Mouse (Mus musculus) embryonic facial prominence, embryonic 15.5 days (tissue): ENCODE results near the gene Ndst2. TPM values are rescaled to one million over a fixed set of nuclear protein-coding genes. Genes with fewer than 3 reads are reported as not detected.
A peak's percentile ranks its signal among the peaks of the same experiment; 100 is the strongest.

Experiments used
- ATAC-seq: fragments of 200-750 bp; cut with Nextera tagmentation; 2 replicates; pipeline ENCODE4 v1.8.0; 2017; ENCODE audit warnings: low read depth, moderate TSS enrichment; ENCODE audit not compliant: insufficient number of reproducible peaks, low FRiP score, low TSS enrichment
- H3K27ac ChIP-seq: fragments of 300-500 bp; sonication (generic); replicated peaks from 2 replicates; pipeline ENCODE4 v1.5.1; 2015; ENCODE audit warnings: mild to moderate bottlenecking, inconsistent platforms
- H3K27me3 ChIP-seq: fragments of 300-500 bp; sonication (generic); 2 replicates; pipeline ENCODE4 v1.6.1; 2015; ENCODE audit warnings: inconsistent platforms
- H3K36me3 ChIP-seq: fragments of 300-500 bp; sonication (generic); 2 replicates; pipeline ENCODE4 v1.6.1; 2015; ENCODE audit warnings: mild to moderate bottlenecking, inconsistent platforms
- H3K4me1 ChIP-seq: fragments of 300-500 bp; sonication (generic); 2 replicates; pipeline ENCODE4 v1.6.1; 2015; ENCODE audit warnings: inconsistent platforms
- H3K4me2 ChIP-seq: fragments of 300-500 bp; sonication (generic); replicated peaks from 2 replicates; pipeline ENCODE4 v1.6.1; 2015; ENCODE audit warnings: mild to moderate bottlenecking, inconsistent platforms
- H3K4me3 ChIP-seq: fragments of 300-500 bp; sonication (generic); replicated peaks from 2 replicates; pipeline ENCODE4 v1.5.1; 2015; ENCODE audit warnings: mild to moderate bottlenecking, inconsistent platforms
- H3K9ac ChIP-seq: fragments of 300-500 bp; sonication (generic); 2 replicates; pipeline ENCODE4 v1.6.1; 2015; ENCODE audit warnings: inconsistent platforms
- H3K9me3 ChIP-seq: fragments of 300-500 bp; sonication (generic); replicated peaks from 2 replicates; pipeline ENCODE4 v1.6.1; 2016; ENCODE audit warnings: inconsistent platforms
- WGBS: fragments of 180-500 bp; shearing (Covaris S2); methylation state at CpG from one replicate; pipeline ENCODE4 v1.1.7; 2015; 5-methylcytosine and 5-hydroxymethylcytosine counted together
- polyA plus RNA-seq: library from polyadenylated mRNA; unstranded; fragments of >200 nt; fragmentation: Nextera tagmentation; extraction: Ambion mirVana; gene quantifications from 2 replicates; pipeline ENCODE4 v1.2.1, GENCODE M21; 2015

Gene Ndst2
- polyA plus RNA-seq, 1 experiment from 2014 or later, result 38.8 TPM

DNA sequence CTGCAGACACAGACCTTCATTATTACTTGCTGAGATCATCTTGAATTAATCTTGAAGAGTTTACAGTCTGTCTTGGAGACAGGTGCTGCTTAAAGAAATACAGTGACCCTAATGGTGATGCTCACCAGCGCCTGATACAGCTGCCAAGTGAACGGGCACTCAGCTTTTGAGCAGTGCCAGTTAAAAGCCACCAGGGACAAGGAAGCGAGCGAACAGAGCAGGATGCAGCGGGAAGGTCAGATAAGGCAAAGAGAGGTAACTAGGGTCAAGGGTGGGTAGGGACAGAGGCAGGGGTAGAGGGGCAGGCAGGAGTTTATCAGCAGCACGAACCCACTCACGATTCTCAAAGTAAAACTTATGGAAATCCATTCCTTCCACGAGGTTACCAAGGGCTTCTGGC, 4.1 kb upstream of the Ndst2 start:
- peaks cover 60% of the 10 kb centered on the region for H3K36me3 ChIP-seq
- peaks cover 30% of the 10 kb centered on the region for H3K4me1 ChIP-seq
- 78% methylated on average over 8 of the region's 8 CpGs for WGBS
- H3K27me3 ChIP-seq, result no peaks in the 10 kb centered on the region
- H3K4me2 ChIP-seq, result no peak overlapping the region
- H3K9me3 ChIP-seq, result no peaks in the 10 kb centered on the region
- ATAC-seq, result no peak
- H3K4me3 ChIP-seq, result no peak overlapping the region
- no peak overlapping the region for H3K27ac ChIP-seq
- no peak overlapping the region for H3K9ac ChIP-seq

- no peak overlapping the region for H3K4me2 ChIP-seq
- no peaks in the 10 kb centered on the region for H3K9me3 ChIP-seq
- no peak overlapping the region for H3K27ac ChIP-seq
- H3K27me3 ChIP-seq, result no peaks in the 10 kb centered on the region
- peaks cover 56% of the 10 kb centered on the region for H3K36me3 ChIP-seq
- H3K4me1 ChIP-seq, result peaks cover 40% of the 10 kb centered on the region
- H3K9ac ChIP-seq, result no peak overlapping the region
- 34% methylated on average over 14 of the region's 14 CpGs for WGBS
- ATAC-seq, result no peak
- H3K4me3 ChIP-seq, result no peak overlapping the region
These were observed 2.9 kb upstream of the Ndst2 start for GRCm38 (mm10) chr14:20737306-20737705.

DNA sequence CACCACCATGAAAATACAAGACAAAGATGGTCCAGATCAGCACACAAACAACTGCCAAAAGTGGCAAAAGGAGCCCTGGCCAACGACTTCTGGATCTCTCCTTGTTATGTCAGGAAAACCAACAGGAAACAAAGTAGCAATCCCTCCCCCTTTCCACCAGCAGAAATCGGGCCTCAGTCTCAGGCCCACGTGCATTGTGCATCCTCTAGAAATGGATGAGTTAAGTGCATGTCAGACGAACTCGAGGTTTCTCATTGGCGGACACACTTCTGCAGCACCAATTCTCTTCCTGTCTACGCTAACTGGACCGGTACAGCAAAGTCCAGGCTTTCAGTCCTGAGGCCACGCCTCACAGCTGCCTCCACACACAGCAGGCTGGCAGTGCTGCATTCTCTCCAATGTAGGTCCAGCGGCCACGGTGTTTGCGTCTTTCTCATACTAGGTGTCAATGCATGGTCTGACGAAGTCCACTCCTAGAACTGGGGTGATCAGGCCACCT, 1.6 kb upstream of the Ndst2 start:
- peaks cover 54% of the 10 kb centered on the region for H3K36me3 ChIP-seq
- H3K27ac ChIP-seq, result no peak overlapping the region
- no peak overlapping the region for H3K4me3 ChIP-seq

GRCm38 (mm10) chr14:20735052-20735451, 690 bp upstream of the Ndst2 start:
- peaks cover 35% of the 10 kb centered on the region for H3K4me1 ChIP-seq
- ATAC-seq, result no peak
- no peaks in the 10 kb centered on the region for H3K27me3 ChIP-seq
- no peak overlapping the region for H3K9ac ChIP-seq
- peaks cover 56% of the 10 kb centered on the region for H3K36me3 ChIP-seq
- no peak overlapping the region for H3K4me3 ChIP-seq
- no peaks in the 10 kb centered on the region for H3K9me3 ChIP-seq
- 60% methylated on average over 2 of the region's 2 CpGs for WGBS
- no peak overlapping the region for H3K4me2 ChIP-seq
- peak overlapping the region; percentile 92; the same call in 1 of the 2 replicates for H3K27ac ChIP-seq

More for the DNA sequence above, 1.6 kb upstream of the Ndst2 start:
- 82% methylated on average over 13 of the region's 13 CpGs for WGBS
- Histone ChIP-seq H3K27me3 (no peaks in the 10 kb centered on the region), H3K4me1 (peaks cover 37% of the 10 kb centered on the region), H3K4me2 (no peak overlapping the region), H3K9ac (no peak overlapping the region), H3K9me3 (no peaks in the 10 kb centered on the region)
- ATAC-seq, result no peak

- no peak for ATAC-seq
These were observed 1.1 kb downstream of the Ndst2 start for GRCm38 (mm10) chr14:20733041-20733951.

DNA sequence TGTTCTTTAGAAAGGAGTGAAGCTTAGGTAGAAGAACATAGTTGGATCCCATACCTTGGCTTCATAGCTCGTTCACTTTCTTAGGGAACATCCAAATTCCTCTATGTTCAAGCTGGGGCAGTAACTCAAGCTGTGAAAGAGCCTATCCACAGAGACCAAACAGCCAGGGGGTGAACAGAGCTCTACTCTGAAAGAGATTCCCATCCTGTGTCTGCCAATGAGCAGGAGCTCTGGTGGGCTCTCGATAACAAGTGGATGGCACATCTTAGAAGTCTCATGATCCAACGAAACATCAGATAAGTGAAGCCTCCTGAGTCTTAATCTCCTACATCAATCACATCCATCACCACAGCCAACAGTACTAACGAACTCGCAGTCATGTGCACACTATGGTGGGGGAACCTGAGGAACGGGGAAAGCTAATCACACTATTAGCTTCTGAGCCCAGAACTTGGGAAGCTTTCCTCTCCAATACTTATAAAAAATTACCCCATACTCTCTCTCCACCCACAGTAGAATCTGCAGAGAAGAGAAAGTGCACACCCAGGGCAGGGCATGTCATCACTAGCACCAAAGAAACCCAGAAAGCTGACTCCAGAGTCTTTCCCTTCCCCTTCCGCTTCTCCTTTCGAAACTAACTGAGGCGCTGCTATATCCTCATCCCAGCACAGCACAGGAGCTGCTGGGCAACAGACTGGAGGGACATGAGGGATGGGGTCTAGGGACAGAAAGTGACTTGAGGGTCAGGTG, 3.3 kb downstream of the Ndst2 start:
- 77% methylated on average over 9 of the region's 9 CpGs for WGBS
- no peak for ATAC-seq
- H3K4me3 ChIP-seq, result no peak overlapping the region
- H3K36me3 ChIP-seq, result peaks cover 60% of the 10 kb centered on the region
- H3K9ac ChIP-seq, result no peak overlapping the region
- H3K9me3 ChIP-seq, result no peaks in the 10 kb centered on the region
- peaks cover 28% of the 10 kb centered on the region for H3K4me1 ChIP-seq
- H3K27ac ChIP-seq, result no peak overlapping the region
- H3K27me3 ChIP-seq, result no peaks in the 10 kb centered on the region
- H3K4me2 ChIP-seq, result no peak overlapping the region

More at GRCm38 (mm10) chr14:20733041-20733951, 1.1 kb downstream of the Ndst2 start:
- Histone ChIP-seq H3K27me3 (no peaks in the 10 kb centered on the region), H3K4me3 (peak overlapping the region; percentile 82), H3K27ac (peak overlapping the region; percentile 92), H3K4me2 (peak overlapping the region; percentile 81), H3K9ac (peak overlapping the region; percentile 91), H3K9me3 (no peaks in the 10 kb centered on the region), H3K36me3 (peaks cover 57% of the 10 kb centered on the region), H3K4me1 (peaks cover 35% of the 10 kb centered on the region)
- WGBS, result 46% methylated on average over 12 of the region's 12 CpGs

- 85% methylated on average over 9 of the region's 9 CpGs for WGBS
- Histone ChIP-seq H3K27me3 (no peaks in the 10 kb centered on the region), H3K27ac (no peak overlapping the region), H3K36me3 (peaks cover 69% of the 10 kb centered on the region), H3K4me2 (no peak overlapping the region), H3K4me1 (peaks cover 21% of the 10 kb centered on the region), H3K9me3 (no peaks in the 10 kb centered on the region), H3K4me3 (no peak overlapping the region), H3K9ac (no peak overlapping the region)
- no peak for ATAC-seq
These were observed 4.5 kb downstream of the Ndst2 start for GRCm38 (mm10) chr14:20729871-20730270.

DNA sequence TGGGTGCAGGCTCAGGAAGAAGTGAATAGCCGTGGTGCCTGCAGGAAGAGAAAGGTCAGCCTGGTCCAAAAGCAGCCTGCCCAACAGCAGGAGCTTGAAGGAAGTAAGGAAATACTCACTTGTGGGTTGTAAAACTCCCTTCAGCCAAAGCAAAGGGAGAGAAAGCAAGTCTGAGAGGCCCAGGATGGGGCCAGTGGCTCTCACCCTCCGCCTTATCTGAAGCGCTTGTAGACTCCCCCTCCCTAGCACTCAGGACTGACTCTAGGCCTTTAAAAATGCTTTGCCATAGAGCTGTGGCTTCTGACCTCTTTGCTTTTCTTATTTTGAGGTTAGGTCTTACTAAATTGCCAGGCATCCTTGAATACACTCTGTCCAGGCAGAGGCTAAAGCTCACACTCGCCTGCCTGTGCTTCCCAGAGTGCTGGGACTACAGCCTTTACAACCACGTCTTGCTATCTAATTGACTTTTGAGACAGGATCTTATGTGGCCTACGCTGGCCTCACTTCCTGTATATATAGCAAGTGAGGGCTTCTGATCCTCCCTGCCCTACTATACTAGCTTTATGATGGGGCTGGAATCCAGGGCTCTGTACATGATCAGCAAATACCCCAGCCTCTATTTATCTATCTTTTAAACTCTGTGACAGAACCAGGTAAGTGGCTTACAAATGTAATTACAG, 8.6 kb downstream of the Ndst2 start:
- H3K27ac ChIP-seq, result no peak overlapping the region
- no peaks in the 10 kb centered on the region for H3K9me3 ChIP-seq
- H3K36me3 ChIP-seq, result peaks cover 94% of the 10 kb centered on the region
- no peak for ATAC-seq
- no peaks in the 10 kb centered on the region for H3K27me3 ChIP-seq
- H3K4me1 ChIP-seq, result no peaks in the 10 kb centered on the region
- H3K4me3 ChIP-seq, result no peak overlapping the region
- no peak overlapping the region for H3K4me2 ChIP-seq
- WGBS, result 78% methylated on average over 6 of the region's 6 CpGs
- H3K9ac ChIP-seq, result no peak overlapping the region

DNA sequence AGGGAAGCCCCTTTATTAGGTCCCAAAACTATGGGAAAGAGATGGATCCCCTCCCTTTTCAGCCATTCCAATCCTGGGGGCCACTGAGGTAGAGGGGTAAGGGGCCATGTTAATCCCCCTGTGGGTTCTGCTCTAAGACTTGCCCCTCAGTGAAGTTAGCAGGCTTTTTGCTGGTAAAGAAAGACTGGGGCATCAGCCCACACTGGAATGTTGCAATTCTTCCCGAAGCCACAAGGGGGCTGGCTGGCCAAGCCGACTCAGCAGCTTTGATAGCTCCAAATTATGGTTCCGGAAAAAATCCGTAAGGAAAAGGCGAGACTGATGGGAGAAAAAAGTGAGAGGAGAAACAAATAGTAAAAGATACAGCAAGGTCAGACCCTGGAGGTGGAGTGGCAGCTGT, 10.3 kb downstream of the Ndst2 start:
- Histone ChIP-seq H3K4me2 (no peak overlapping the region), H3K27ac (no peak overlapping the region), H3K4me1 (no peaks in the 10 kb centered on the region), H3K4me3 (no peak overlapping the region), H3K27me3 (no peaks in the 10 kb centered on the region), H3K36me3 (peaks cover 93% of the 10 kb centered on the region), H3K9me3 (no peaks in the 10 kb centered on the region), H3K9ac (no peak overlapping the region)
- ATAC-seq, result no peak
- WGBS, result 16% methylated on average over 5 of the region's 5 CpGs

DNA sequence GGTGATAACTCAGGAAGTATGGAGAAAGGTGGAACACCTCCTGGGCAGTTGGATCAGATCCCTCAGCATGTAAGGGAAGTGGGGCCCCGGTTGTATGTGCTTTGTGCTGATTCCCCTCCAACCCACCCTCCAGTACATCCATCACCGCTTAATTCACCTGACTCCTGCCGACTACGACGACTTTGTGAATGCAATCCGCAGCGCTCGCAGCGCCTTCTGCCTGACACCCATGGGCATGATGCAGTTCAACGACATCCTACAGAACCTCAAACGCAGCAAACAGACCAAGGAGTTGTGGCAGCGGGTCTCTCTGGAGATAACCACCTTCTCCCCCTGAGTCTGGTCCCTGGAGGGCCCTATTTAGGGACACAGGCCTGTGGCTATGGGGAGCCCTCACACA, 11.4 kb downstream of the Ndst2 start:
- Histone ChIP-seq H3K9me3 (no peaks in the 10 kb centered on the region), H3K36me3 (peaks cover 93% of the 10 kb centered on the region), H3K9ac (no peak overlapping the region), H3K27ac (no peak overlapping the region), H3K4me3 (no peak overlapping the region), H3K4me2 (no peak overlapping the region), H3K4me1 (no peaks in the 10 kb centered on the region), H3K27me3 (no peaks in the 10 kb centered on the region)
- WGBS, result 91% methylated on average over 12 of the region's 12 CpGs
- no peak for ATAC-seq

DNA sequence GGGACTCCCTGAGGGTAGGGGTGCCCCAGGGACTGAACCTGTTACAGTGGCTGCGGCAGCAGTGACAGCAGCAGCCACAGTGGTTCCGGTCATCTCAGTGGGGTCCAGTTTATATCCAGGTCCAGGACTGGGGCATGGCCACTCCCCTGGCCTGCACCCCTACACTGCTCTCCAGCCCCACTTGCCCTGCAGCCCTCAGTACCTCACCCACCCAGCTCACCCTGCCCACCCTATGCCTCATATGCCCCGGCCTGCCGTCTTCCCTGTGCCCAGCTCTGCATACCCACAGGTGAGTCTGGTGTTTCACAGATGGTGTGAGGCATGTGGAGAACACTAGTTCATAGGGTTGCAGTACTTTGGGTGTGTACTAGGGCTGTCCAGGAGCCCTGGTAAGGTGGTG, 13.0 kb downstream of the Ndst2 start:
- WGBS, result 77% methylated on average over 4 of the region's 4 CpGs
- no peak overlapping the region for H3K4me3 ChIP-seq
- no peak overlapping the region for H3K9ac ChIP-seq
- ATAC-seq, result no peak
- H3K36me3 ChIP-seq, result peaks cover 96% of the 10 kb centered on the region
- no peaks in the 10 kb centered on the region for H3K9me3 ChIP-seq
- H3K27ac ChIP-seq, result no peak overlapping the region
- H3K27me3 ChIP-seq, result no peaks in the 10 kb centered on the region
- H3K4me1 ChIP-seq, result no peaks in the 10 kb centered on the region
- H3K4me2 ChIP-seq, result no peak overlapping the region
